Mouse (Mus musculus): ENCODE results near the gene Hspbap1. TPM values are rescaled to one million over a fixed set of nuclear protein-coding genes. Genes with fewer than 3 reads are reported as not detected.
A peak's percentile ranks its signal among the peaks of the same experiment; 100 is the strongest.

Gene Hspbap1
- total and polyA plus RNA-seq, 2 experiments from 2014 or later, result 6.8 to 8.2 TPM

GRCm38 (mm10) chr16:35738096-35738767 lies 31.9 kb upstream of the Hspbap1 start:
- TF ChIP-seq CTCF (IDR thresholded peaks at IDR 0.05; ENCODE audit: low read depth), result no peak
- DNase-seq, result no peak
- Histone ChIP-seq H3K36me3 (ENCODE audit: insufficient read depth) (peaks cover 4% of the 10 kb centered on the region; the same call in 1 of the 2 replicates), H3K27ac (ENCODE audit: low read depth, low read length) (no peak overlapping the region), H3K9me3 (ENCODE audit: low read length) (no peaks in the 10 kb centered on the region), H3K4me3 (ENCODE audit: low read depth, low read length) (no peak overlapping the region), H3K9ac (no peak overlapping the region), H3K27me3 (ENCODE audit: insufficient read depth, low read length) (no peaks in the 10 kb centered on the region), H3K4me2 (ENCODE audit: low read depth) (no peak overlapping the region), H3K4me1 (ENCODE audit: insufficient read depth) (no peaks in the 10 kb centered on the region)
- 60% methylated on average over 7 of the region's 7 CpGs for WGBS
- no peak for ATAC-seq

GRCm38 (mm10) chr16:35739548-35739947 lies 30.6 kb upstream of the Hspbap1 start:
- ATAC-seq, result no peak
- no peaks in the 10 kb centered on the region for H3K36me3 ChIP-seq (ENCODE audit: insufficient read depth)
- no peak overlapping the region for H3K9ac ChIP-seq
- WGBS, result 63% methylated on average over 1 of the region's 1 CpGs
- no peak overlapping the region for H3K4me2 ChIP-seq (ENCODE audit: low read depth)
- no peaks in the 10 kb centered on the region for H3K4me1 ChIP-seq (ENCODE audit: insufficient read depth)
- no peak overlapping the region for H3K27ac ChIP-seq (ENCODE audit: low read depth, low read length)
- DNase-seq, result no peak
- no peaks in the 10 kb centered on the region for H3K9me3 ChIP-seq (ENCODE audit: low read length)
- no peaks in the 10 kb centered on the region for H3K27me3 ChIP-seq (ENCODE audit: insufficient read depth, low read length)
- no peak for TF ChIP-seq CTCF (IDR thresholded peaks at IDR 0.05; ENCODE audit: low read depth)
- H3K4me3 ChIP-seq (ENCODE audit: low read depth, low read length), result no peak overlapping the region

GRCm38 (mm10) chr16:35740357-35740756 lies 29.8 kb upstream of the Hspbap1 start:
- no peak overlapping the region for H3K27ac ChIP-seq (ENCODE audit: low read depth, low read length)
- H3K4me2 ChIP-seq (ENCODE audit: low read depth), result no peak overlapping the region
- no peaks in the 10 kb centered on the region for H3K27me3 ChIP-seq (ENCODE audit: insufficient read depth, low read length)
- no peaks in the 10 kb centered on the region for H3K36me3 ChIP-seq (ENCODE audit: insufficient read depth)
- no peak overlapping the region for H3K4me3 ChIP-seq (ENCODE audit: low read depth, low read length)
- H3K9ac ChIP-seq, result no peak overlapping the region
- 59% methylated on average over 12 of the region's 12 CpGs for WGBS
- no peaks in the 10 kb centered on the region for H3K9me3 ChIP-seq (ENCODE audit: low read length)
- ATAC-seq (no peak), DNase-seq (no peak)
- no peaks in the 10 kb centered on the region for H3K4me1 ChIP-seq (ENCODE audit: insufficient read depth)
- TF ChIP-seq CTCF (IDR thresholded peaks at IDR 0.05; ENCODE audit: low read depth), result no peak

GRCm38 (mm10) chr16:35740943-35741342 lies 29.2 kb upstream of the Hspbap1 start:
- Histone ChIP-seq H3K27me3 (ENCODE audit: insufficient read depth, low read length) (no peaks in the 10 kb centered on the region), H3K4me2 (ENCODE audit: low read depth) (no peak overlapping the region), H3K36me3 (ENCODE audit: insufficient read depth) (no peaks in the 10 kb centered on the region), H3K9me3 (ENCODE audit: low read length) (no peaks in the 10 kb centered on the region), H3K4me3 (ENCODE audit: low read depth, low read length) (no peak overlapping the region), H3K9ac (no peak overlapping the region), H3K27ac (ENCODE audit: low read depth, low read length) (no peak overlapping the region), H3K4me1 (ENCODE audit: insufficient read depth) (no peaks in the 10 kb centered on the region)
- ATAC-seq, result peak; percentile 47
- WGBS, result 67% methylated on average over 6 of the region's 6 CpGs
- TF ChIP-seq CTCF (IDR thresholded peaks at IDR 0.05; ENCODE audit: low read depth), result no peak
- no peak for DNase-seq

- Histone ChIP-seq H3K4me1 (ENCODE audit: insufficient read depth) (no peaks in the 10 kb centered on the region), H3K9me3 (ENCODE audit: low read length) (no peaks in the 10 kb centered on the region), H3K9ac (no peak overlapping the region), H3K4me3 (ENCODE audit: low read depth, low read length) (no peak overlapping the region), H3K36me3 (ENCODE audit: insufficient read depth) (no peaks in the 10 kb centered on the region), H3K27me3 (ENCODE audit: insufficient read depth, low read length) (no peaks in the 10 kb centered on the region), H3K4me2 (ENCODE audit: low read depth) (no peak overlapping the region), H3K27ac (ENCODE audit: low read depth, low read length) (no peak overlapping the region)
- ATAC-seq (no peak), DNase-seq (no peak)
- TF ChIP-seq CTCF (IDR thresholded peaks at IDR 0.05; ENCODE audit: low read depth), result no peak
- 98% methylated on average over 5 of the region's 5 CpGs for WGBS
Observed at GRCm38 (mm10) chr16:35741621-35742020, 28.6 kb upstream of the Hspbap1 start.

- Histone ChIP-seq H3K36me3 (ENCODE audit: insufficient read depth) (no peaks in the 10 kb centered on the region), H3K9ac (no peak overlapping the region), H3K27ac (ENCODE audit: low read depth, low read length) (no peak overlapping the region), H3K9me3 (ENCODE audit: low read length) (no peaks in the 10 kb centered on the region), H3K27me3 (ENCODE audit: insufficient read depth, low read length) (no peaks in the 10 kb centered on the region), H3K4me2 (ENCODE audit: low read depth) (no peak overlapping the region), H3K4me3 (ENCODE audit: low read depth, low read length) (no peak overlapping the region), H3K4me1 (ENCODE audit: insufficient read depth) (no peaks in the 10 kb centered on the region)
- TF ChIP-seq CTCF (IDR thresholded peaks at IDR 0.05; ENCODE audit: low read depth), result no peak
- no peak for ATAC-seq
- no peak for DNase-seq
- 92% methylated on average over 12 of the region's 12 CpGs for WGBS
Observed at GRCm38 (mm10) chr16:35742251-35742937, 27.8 kb upstream of the Hspbap1 start.

All from forebrain, postnatal 0 days (tissue).